Mouse (Mus musculus): ENCODE results near the gene Gm7694.

Gm7694 gene

DNA sequence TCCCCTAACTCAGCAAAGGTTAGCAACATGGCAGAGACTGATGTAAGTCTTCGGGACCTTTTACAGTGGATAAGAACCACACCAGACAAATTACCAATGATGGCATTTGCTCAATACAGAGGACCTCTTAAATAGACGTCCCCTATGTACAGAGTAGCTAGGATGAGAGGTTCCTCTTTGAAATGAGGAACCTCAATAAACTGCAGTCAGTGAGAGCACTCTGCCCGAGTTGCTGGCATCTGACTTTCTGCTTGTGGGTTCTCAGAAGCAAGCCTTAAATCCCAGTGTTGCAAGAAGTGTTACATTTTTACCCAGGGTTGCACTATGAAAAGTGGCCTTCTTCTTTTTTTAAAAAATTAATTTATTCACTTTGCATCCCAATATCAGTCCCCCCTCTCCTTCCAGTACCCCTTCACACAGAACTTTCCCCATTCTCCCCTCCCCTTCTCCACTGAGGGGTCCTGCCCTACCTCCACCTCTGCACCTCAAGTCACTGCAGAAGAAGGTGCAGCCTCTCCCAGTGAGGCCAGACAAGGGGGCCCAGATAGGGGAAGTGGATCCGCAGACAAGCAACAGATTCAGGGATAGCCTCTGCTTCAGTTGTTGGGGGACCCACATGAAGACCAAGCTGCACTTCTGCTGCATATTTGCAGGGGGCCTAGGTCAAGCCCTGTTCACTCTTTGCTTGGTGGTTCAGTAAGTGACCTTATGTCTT, 23.6 kb downstream of the Gm7694 start:
- no peak for DNase-seq (ENCODE audit: low spot score)

- DNase-seq (ENCODE audit: low spot score), result no peak
Observed at GRCm38 (mm10) chr1:170277016-170277415, 29.1 kb downstream of the Gm7694 start, which contains the start of gene Sh2d1b1. Gene Sh2d1b1 (plus strand): TSS chr1:170277320.

- DNase-seq (ENCODE audit: low spot score), result no peak
Observed at GRCm38 (mm10) chr1:170273252-170273651, 32.9 kb downstream of the Gm7694 start.

GRCm38 (mm10) chr1:170270696-170271095, 35.4 kb downstream of the Gm7694 start:
- DNase-seq (ENCODE audit: low spot score), result no peak

- DNase-seq (ENCODE audit: low spot score), result no peak
Observed at GRCm38 (mm10) chr1:170270281-170270680, 35.9 kb downstream of the Gm7694 start.

DNA sequence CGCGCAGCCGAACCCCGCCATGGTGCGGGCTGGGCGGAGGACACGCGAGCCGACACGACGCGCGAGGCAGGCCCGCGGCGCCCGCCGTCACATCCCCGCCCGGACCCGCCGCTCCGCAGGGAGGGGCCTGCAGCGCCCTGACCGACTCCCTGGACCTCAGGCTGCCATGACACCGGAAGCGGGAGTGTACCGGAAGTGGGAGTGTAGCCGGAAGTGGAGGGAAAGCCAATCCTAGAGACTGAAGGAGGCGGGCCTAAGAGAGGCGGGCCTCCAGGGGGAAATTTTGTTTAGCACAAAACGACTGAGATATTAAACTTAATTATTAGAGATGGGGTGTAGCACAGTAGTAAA, 50.6 kb downstream of the Gm7694 start:
- DNase-seq (ENCODE audit: low spot score), result peak; percentile 53

GRCm38 (mm10) chr1:170254893-170255559, 51.1 kb downstream of the Gm7694 start:
- DNase-seq (ENCODE audit: low spot score), result no peak

Data from c-Kit-positive CD71-positive TER-119-positive erythroid progenitor cells, embryonic 14.5 days (primary cell).